8 mouse cellular contexts compared by ENCODE assay signal in genomic region chr11:119081839-119082637, GRCm38 (mm10). TPM values are rescaled to one million over a fixed set of nuclear protein-coding genes. Genes with fewer than 3 reads are reported as not detected.
DNase-seq lines count a peak whose midpoint lies in the region; ATAC-seq lines count a peak whose summit lies in the region.

No protein-coding gene starts in this region.

- no peak overlapping the region for H3K27ac ChIP-seq in forebrain, embryonic 10.5 days
- no peak overlapping the region for H3K27ac ChIP-seq in forebrain, embryonic 16.5 days (ENCODE audit: low read length)
- H3K27ac ChIP-seq in forebrain, embryonic 15.5 days (replicated peaks) = no peak overlapping the region
- H3K27ac ChIP-seq in limb, embryonic 11.5 days (replicated peaks; ENCODE audit: low read depth, low read length) = no peak overlapping the region

- peaks cover 94% of the 10 kb centered on the region for H3K27me3 ChIP-seq in forebrain, embryonic 10.5 days (ENCODE audit: poor library complexity, severe bottlenecking)
- H3K27me3 ChIP-seq in forebrain, embryonic 16.5 days (replicated peaks; ENCODE audit: control insufficient read depth, insufficient read depth, low read length) = peaks cover 7% of the 10 kb centered on the region; the same call in 1 of the 2 replicates
- peaks cover 13% of the 10 kb centered on the region for H3K27me3 ChIP-seq in forebrain, embryonic 15.5 days
- peaks cover 58% of the 10 kb centered on the region for H3K27me3 ChIP-seq in limb, embryonic 11.5 days (ENCODE audit: control insufficient read depth, insufficient read depth, low read length)

- H3K4me1 ChIP-seq in forebrain, embryonic 10.5 days = peaks cover 93% of the 10 kb centered on the region
- peaks cover 67% of the 10 kb centered on the region for H3K4me1 ChIP-seq in forebrain, embryonic 16.5 days (replicated peaks; ENCODE audit: control insufficient read depth, insufficient read depth, low read length)
- H3K4me1 ChIP-seq in forebrain, embryonic 15.5 days = peaks cover 76% of the 10 kb centered on the region
- H3K4me1 ChIP-seq in limb, embryonic 11.5 days (ENCODE audit: control insufficient read depth, insufficient read depth, low read length) = peaks cover 58% of the 10 kb centered on the region

- peak; percentile 74 for DNase-seq in forebrain, embryonic 10.5 days (ENCODE audit: extremely low spot score, low spot score)
- DNase-seq in A20 (ENCODE audit: low read depth, low spot score) = peak; percentile 54
- DNase-seq in cerebellum, adult 11-12 months = peak; percentile 57
- DNase-seq in limb, embryonic 11.5 days (ENCODE audit: low spot score) = peak; percentile 79
- DNase-seq in naive thymus-derived CD4-positive, alpha-beta T cell, adult 2 months (ENCODE audit: low read depth) = peak; percentile 73

- H3K4me3 ChIP-seq in forebrain, embryonic 10.5 days = peak overlapping the region; percentile 88
- H3K4me3 ChIP-seq in forebrain, embryonic 16.5 days (replicated peaks; ENCODE audit: low read length) = no peak overlapping the region
- no peak overlapping the region for H3K4me3 ChIP-seq in forebrain, embryonic 15.5 days
- H3K4me3 ChIP-seq in limb, embryonic 11.5 days (ENCODE audit: low read depth, low read length) = no peak overlapping the region

- no peak overlapping the region for H3K4me2 ChIP-seq in forebrain, embryonic 16.5 days (ENCODE audit: low read length)
- H3K4me2 ChIP-seq in forebrain, embryonic 15.5 days (replicated peaks) = peak overlapping the region; percentile 22; the same call in 1 of the 2 replicates
- H3K4me2 ChIP-seq in limb, embryonic 11.5 days (ENCODE audit: low read depth, severe bottlenecking) = no peak overlapping the region

- ATAC-seq in forebrain, embryonic 16.5 days = no peak
- no peak for ATAC-seq in forebrain, embryonic 15.5 days (replicated peaks)
- no peak for ATAC-seq in limb, embryonic 11.5 days (ENCODE audit: insufficient number of reproducible peaks, low FRiP score, low TSS enrichment, low read depth)
- no peak for ATAC-seq in inflammation-experienced regulatory T-cells, adult 6 months

- H3K9me3 ChIP-seq in forebrain, embryonic 10.5 days = peaks cover 5% of the 10 kb centered on the region; the same call in 1 of the 2 replicates
- H3K9me3 ChIP-seq in forebrain, embryonic 16.5 days (ENCODE audit: control insufficient read depth, low read length) = 0 out of 2 replicates have a peak, but pooled peaks cover 2% of the 10 kb centered on the region
- no peaks in the 10 kb centered on the region for H3K9me3 ChIP-seq in forebrain, embryonic 15.5 days
- H3K9me3 ChIP-seq in limb, embryonic 11.5 days (ENCODE audit: control insufficient read depth, low read length) = no peaks in the 10 kb centered on the region

- no peak overlapping the region for H3K9ac ChIP-seq in forebrain, embryonic 16.5 days (replicated peaks; ENCODE audit: low read depth, low read length)
- 0 out of 2 replicates have a peak overlapping the region, but pooled peaks have one; percentile 12 for H3K9ac ChIP-seq in forebrain, embryonic 15.5 days (replicated peaks)
- no peak overlapping the region for H3K9ac ChIP-seq in limb, embryonic 11.5 days (ENCODE audit: low read length)

- 4% methylated on average over 21 of the region's 21 CpGs for WGBS in forebrain, embryonic 10.5 days
- 26% methylated on average over 21 of the region's 21 CpGs for WGBS in forebrain, embryonic 16.5 days
- 24% methylated on average over 21 of the region's 21 CpGs for WGBS in forebrain, embryonic 15.5 days
- WGBS in limb, embryonic 11.5 days = 5% methylated on average over 21 of the region's 21 CpGs

- H3K36me3 ChIP-seq in forebrain, embryonic 10.5 days (replicated peaks) = peaks cover 15% of the 10 kb centered on the region; the same call in 1 of the 2 replicates
- no peaks in the 10 kb centered on the region; the same call in 1 of the 2 replicates for H3K36me3 ChIP-seq in forebrain, embryonic 16.5 days (ENCODE audit: control insufficient read depth, insufficient read depth)
- peaks cover 19% of the 10 kb centered on the region; the same call in 1 of the 2 replicates for H3K36me3 ChIP-seq in forebrain, embryonic 15.5 days
- H3K36me3 ChIP-seq in limb, embryonic 11.5 days (ENCODE audit: control insufficient read depth, insufficient read depth, low read length) = no peaks in the 10 kb centered on the region

RNA-seq across cellular contexts. Expression of gene Cbx4, which starts 4.0 kb away (rescaled TPM):
- polyA plus RNA-seq in forebrain, embryonic 10.5 days (2016; fragmentation: Nextera tagmentation; extraction: Ambion mirVana) = 3.3 and 4.6 TPM in 2 replicates
- polyA plus RNA-seq in forebrain, embryonic 16.5 days (2015; fragmentation: Nextera tagmentation; extraction: Ambion mirVana) = 18.1 and 18.5 TPM in 2 replicates
- polyA plus RNA-seq in forebrain, embryonic 15.5 days (2015; fragmentation: Nextera tagmentation; extraction: Ambion mirVana) = 15.5 and 16.5 TPM in 2 replicates
- polyA plus RNA-seq in limb, embryonic 11.5 days (2014; fragmentation: Nextera tagmentation; extraction: Ambion mirVana) = 5.4 and 5.8 TPM in 2 replicates
- polyA plus RNA-seq in inflammation-experienced regulatory T-cells, adult 6 months (2017; shearing (Covaris generic)) = 1 to 10 TPM; 2.0 to 3.6 (median 2.3) TPM

RNA-seq across cellular contexts. Expression of gene Cbx8, which starts 41.3 kb away (rescaled TPM):
- polyA plus RNA-seq in forebrain, embryonic 10.5 days (2016; fragmentation: Nextera tagmentation; extraction: Ambion mirVana) = 9.5 and 11.3 TPM in 2 replicates
- 12.3 and 13.4 TPM in 2 replicates for polyA plus RNA-seq in forebrain, embryonic 16.5 days (2015; fragmentation: Nextera tagmentation; extraction: Ambion mirVana)
- polyA plus RNA-seq in forebrain, embryonic 15.5 days (2015; fragmentation: Nextera tagmentation; extraction: Ambion mirVana) = 13.8 and 14.1 TPM in 2 replicates
- polyA plus RNA-seq in limb, embryonic 11.5 days (2014; fragmentation: Nextera tagmentation; extraction: Ambion mirVana) = 12.2 and 13.4 TPM in 2 replicates
- 1 to 10 TPM; 6.5 to 7.6 (median 7.5) TPM for polyA plus RNA-seq in inflammation-experienced regulatory T-cells, adult 6 months (2017; shearing (Covaris generic))

RNA-seq across cellular contexts. Expression of gene Cbx2, which starts 59.3 kb away (rescaled TPM):
- polyA plus RNA-seq in forebrain, embryonic 10.5 days (2016; fragmentation: Nextera tagmentation; extraction: Ambion mirVana) = 115 and 127 TPM in 2 replicates
- polyA plus RNA-seq in forebrain, embryonic 16.5 days (2015; fragmentation: Nextera tagmentation; extraction: Ambion mirVana) = 24.9 and 26.7 TPM in 2 replicates
- polyA plus RNA-seq in forebrain, embryonic 15.5 days (2015; fragmentation: Nextera tagmentation; extraction: Ambion mirVana) = 30.4 and 31.8 TPM in 2 replicates
- 121 and 131 TPM in 2 replicates for polyA plus RNA-seq in limb, embryonic 11.5 days (2014; fragmentation: Nextera tagmentation; extraction: Ambion mirVana)
- 1 to 10 TPM in 2 of 3 experiments, under 1 TPM in 1; 0.83 to 1.6 (median 1.0) TPM for polyA plus RNA-seq in inflammation-experienced regulatory T-cells, adult 6 months (2017; shearing (Covaris generic))

Comparison
In these comparisons a context has a peak if more than half of its experiments do, and no peak if none do; other contexts are left out.
1. RNA of gene Cbx2, which starts 59.3 kb away (polyA plus RNA-seq): 121 to 131 TPM in limb, embryonic 11.5 days, 115 to 127 TPM in forebrain, embryonic 10.5 days, 30.4 to 31.8 TPM in forebrain, embryonic 15.5 days and 24.9 to 26.7 TPM in forebrain, embryonic 16.5 days; 0.83 to 1.6 TPM in inflammation-experienced regulatory T-cells, adult 6 months; every median in the first group is over 10 times any median in the second.
2. Peak in every context shown above with its lines, with median percentiles within 50 percentile points of each other: DNase-seq.